Mouse (Mus musculus) lung, adult 2 months (tissue): ENCODE measurements around the gene Asb8.

Source experiments
- CTCF ChIP-seq: fragments of 200-500 bp; IDR thresholded peaks from 2 replicates; pipeline ENCODE4 v1.5.1; 2011; ENCODE audit warnings: mild to moderate bottlenecking, low read length, control low read depth; ENCODE audit not compliant: insufficient read depth
- POLR2A ChIP-seq: fragments of 200-500 bp; IDR thresholded peaks from 2 replicates; pipeline ENCODE4 v1.6.1; 2011; ENCODE audit warnings: low read depth, mild to moderate bottlenecking, control low read depth, low read length, borderline replicate concordance; ENCODE audit errors: extremely low read depth

DNA sequence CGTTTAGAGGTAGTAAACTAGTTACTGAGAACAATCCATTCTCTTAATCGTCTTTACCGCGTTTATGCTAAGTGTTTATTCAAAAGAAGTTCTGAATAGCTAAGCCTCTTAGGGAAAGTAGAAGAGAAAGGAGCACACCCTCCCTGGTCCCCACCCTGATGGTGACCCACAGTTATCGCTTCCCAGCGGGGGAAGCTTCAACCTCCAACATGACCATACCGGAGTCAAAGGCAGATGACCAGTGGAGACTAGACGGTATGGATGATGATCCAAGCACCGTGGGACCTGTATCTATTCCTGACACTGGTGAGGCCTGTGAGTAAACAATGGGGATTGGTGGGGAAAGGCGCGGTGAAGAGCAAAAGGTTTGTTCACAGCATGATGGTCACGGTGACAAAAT lies 70.5 kb downstream of the Asb8 start:
- TF ChIP-seq CTCF = no peak
- TF ChIP-seq POLR2A = no peak
